Mouse (Mus musculus) ovary, postnatal 36 days (tissue): ENCODE data around the gene Rsl24d1.
"Not testable (repeated sequence)": the region's sequence is repeated elsewhere in the genome, so short reads cannot be mapped to it uniquely, and the experiment has no call there.

Experiments used
- DNase-seq: peaks from one replicate; pipeline ENCODE4 v3.0.0; 2022; ENCODE audit warnings: low spot score, mixed read lengths

Gene Rsl24d1

DNA sequence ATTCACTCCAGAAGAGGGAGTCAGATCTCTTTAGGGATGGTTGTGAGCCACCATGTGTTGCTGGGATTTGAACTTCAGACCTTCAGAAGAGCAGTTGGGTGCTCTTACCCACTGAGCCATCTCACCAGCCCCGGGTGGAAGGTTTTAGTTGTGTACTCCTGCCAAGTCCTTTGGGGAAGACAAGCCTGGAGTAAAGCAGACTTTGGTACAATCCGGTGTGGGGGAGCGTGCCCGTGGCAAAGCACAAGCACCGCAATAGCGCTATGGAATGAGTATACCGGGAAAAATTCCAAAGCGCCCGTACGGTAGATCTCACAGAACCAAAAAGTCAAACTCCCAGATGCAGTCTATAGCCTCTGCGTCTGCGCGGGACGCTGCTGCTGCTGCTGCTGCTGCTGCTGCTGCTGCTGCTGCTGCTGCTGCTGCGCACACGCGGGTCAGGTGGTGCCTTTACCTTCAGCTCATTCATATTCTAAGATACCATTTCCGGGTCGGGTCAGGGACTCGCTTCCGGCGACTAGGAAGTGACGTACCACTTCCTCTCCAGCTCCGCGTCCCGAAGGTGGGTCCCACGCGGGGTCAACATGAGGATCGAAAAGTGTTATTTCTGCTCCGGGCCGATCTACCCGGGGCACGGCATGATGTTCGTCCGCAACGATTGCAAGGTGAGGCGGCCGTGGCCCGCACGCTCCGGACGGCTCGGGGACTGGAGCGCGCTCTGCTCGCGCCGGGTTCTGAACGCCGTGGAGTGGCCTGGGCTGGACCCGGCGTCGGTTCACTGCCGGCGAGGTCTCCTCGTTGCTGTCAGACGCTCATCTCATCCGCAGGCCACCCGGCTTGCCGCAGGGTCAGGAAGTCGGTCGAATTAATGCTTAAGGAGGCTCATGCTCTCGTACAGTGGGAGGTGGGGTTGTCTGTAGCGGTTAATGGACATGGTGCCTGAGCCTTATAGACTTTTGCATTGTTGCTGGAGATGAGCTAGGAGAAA is at the start of gene Rsl24d1:
Gene Rsl24d1, plus strand, starts transcription at position 508 of the 988 bp plus-strand sequence.
- peak; percentile 76 for DNase-seq

- DNase-seq: no peak
These were observed 49.5 kb upstream of the Rsl24d1 start for GRCm38 (mm10) chr9:73063621-73064290.

DNA sequence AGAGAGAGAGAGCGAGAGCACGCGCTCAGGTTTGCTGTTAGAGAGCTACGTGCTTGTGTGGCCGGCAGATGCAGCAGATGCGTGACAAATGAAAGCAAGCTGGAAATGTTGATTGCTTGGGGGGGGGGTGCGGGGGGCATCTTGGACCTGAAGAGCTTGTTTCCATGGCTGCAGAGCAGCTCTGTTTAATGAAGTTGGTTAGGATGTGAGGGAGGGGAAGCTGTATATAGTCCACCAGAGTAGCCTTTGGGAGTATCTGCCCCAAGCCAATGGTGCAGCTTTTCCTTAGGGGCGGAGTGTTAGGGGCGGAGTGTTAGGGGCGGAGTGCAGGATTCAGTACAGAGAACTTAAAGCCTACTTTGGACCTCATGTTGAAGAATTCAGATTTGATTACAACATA is 46.1 kb upstream of the Rsl24d1 start:
- no peak for DNase-seq

DNA sequence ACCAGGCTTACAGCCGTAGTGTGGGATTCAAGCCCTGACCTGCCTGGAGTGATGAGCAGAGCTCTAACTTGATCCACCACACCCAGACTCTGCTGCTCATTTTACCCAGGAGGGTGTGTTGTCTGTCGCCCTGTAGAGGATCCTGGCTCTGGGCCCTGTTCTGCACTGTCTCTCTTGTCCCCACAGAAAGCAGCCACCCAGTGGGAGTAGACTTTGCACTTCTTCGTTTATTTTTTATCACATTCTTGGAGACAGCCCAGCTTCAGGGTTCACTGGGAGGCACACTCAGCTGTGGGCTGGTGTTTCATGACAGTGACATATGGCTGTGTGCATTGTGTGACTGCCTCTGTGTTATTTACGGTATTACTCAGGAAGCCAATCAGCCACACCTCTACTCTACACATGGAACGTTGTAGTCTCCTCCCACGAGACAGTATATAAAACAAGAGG is 45.0 kb upstream of the Rsl24d1 start:
- DNase-seq: no peak

DNA sequence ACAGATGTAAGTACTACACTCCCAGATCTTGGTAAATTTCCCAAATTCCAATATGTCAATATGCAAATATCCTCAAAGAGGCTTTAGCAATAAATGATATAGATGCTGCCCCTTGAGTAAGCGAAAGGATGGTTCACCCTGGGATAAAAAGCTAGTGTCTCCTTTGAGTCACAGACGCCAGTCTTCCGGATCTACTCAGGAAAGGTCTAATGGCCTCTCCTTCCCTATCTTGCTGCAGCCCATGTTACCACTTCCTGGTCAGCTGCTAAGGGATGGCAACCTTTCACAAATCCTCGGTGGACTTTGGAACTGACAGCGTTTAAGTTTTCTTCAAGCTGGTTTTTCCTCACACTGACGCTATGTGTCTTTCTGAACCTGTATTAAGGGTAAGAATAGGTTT is 44.5 kb upstream of the Rsl24d1 start:
- no peak for DNase-seq

DNA sequence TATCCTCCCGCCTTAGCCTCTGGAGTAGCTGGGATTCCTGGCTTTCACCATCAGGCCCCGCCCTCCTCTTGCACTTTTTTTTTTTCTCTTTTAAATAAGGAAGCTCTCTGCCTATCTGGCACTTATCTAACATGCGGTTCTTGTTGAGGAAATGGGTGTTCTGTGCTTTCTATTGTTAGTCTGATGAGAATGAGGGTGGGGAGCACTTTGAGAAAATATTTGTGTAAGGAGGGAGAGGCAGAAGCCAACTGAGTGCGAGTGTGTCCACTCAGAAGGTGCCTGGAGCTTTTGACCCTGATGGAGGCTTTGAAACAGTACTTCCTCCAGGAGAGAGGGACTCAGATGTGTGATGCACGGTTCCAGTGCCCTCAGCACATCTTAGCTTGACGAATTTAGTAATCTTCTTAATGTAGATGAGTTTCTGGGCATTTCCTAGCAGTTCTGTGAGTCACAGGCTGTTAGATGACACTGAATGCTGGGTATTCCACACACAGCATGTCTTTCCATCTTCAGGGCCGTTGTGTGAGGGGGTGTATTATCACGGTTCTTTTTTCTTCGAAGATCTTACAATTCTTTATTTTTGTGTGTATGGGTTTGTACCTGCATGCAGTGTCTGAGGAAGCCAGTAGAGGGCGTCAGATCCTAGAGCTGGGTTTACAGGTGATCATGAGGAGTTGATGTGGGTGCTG is 42.1 kb upstream of the Rsl24d1 start:
- DNase-seq: no peak

- DNase-seq: no peak
These were observed 40.8 kb upstream of the Rsl24d1 start for GRCm38 (mm10) chr9:73072426-73072825.

GRCm38 (mm10) chr9:73073169-73073568 is 40.1 kb upstream of the Rsl24d1 start:
- DNase-seq: no peak

DNA sequence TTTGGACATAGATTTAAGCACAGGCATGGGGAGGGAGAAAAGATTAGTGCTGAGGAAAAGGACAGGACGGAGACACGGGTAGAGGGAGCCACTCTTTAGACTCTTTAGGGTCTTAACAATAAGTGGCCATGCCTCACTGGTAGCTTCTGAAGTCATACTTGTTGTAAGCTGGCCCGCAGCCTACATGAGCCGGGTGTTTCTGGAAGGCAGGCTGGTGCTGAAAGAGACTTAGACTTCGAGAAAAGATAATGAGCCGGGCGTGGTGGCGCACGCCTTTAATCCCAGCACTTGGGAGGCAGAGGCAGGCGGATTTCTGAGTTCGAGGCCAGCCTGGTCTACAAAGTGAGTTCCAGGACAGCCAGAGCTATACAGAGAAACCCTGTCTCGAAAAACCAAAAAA is 33.9 kb upstream of the Rsl24d1 start:
- DNase-seq: not testable (repeated sequence)

DNA sequence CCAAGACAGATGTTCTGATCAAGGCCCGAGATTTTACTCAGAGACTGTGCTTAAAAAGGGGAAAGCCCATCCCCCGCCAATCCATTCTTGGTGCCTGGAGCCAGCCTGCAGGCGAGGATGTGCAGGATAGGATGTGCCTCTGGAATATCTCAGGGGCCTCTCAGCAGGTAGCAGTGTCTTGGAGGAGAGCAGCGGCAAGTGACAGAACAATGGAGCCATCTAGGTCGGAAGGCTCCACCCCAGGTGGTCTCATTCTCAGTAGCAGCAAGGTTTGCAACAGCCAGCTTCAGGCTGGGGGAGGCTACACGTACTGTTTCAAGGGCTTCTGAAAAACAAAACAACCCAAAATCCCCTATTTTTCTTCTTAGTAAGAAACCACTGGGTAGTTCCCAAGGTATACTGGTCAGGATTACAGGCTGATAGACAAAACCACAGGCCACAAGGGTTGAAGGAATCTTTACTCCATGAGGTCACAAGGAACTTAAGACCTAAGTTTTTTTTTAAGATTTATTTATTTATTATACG is 33.4 kb upstream of the Rsl24d1 start:
- no peak for DNase-seq

GRCm38 (mm10) chr9:73082291-73083000 is 30.8 kb upstream of the Rsl24d1 start:
- DNase-seq: no peak

- no peak for DNase-seq
These were observed 29.3 kb upstream of the Rsl24d1 start for GRCm38 (mm10) chr9:73083956-73084355.

DNA sequence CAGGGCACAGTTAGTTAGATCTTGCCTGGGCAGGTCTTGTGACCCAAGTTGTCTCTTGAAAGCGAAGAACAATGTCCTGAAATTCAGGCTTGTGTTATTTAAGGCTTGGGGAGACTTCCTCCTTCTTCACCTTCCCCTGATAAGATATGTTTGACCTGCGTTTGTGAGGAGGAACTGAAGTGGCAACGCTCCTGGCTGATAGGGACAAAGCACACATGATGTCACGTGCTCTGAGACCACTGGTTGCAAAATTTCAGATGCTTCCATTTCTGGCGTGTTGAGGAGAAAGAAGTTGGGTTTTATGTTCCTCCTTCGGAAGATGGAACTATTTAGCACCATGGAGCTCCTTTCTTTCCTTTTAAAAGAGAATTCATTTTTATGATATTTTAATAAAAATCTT is 27.4 kb upstream of the Rsl24d1 start:
- DNase-seq: no peak

GRCm38 (mm10) chr9:73087121-73087520 is 26.1 kb upstream of the Rsl24d1 start:
- no peak for DNase-seq

DNA sequence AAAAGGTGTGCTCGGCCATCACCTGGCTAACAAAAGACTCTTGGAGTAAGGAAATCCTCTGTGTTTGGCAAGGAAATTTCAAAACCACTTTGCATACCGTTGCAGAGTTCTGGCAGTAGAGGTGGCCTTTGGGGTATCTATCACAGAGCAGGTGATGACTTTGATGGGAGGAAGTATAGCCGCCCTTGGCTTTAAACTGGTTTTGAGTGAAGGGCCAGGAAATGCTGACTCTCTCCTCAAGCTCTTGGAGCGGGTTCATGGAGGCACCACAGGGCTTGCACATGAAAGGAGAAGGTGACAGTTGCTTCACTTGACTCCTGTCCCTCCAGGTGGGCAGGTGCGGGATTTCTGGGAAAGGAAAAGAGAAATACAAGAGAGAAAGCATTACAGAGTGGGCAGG is 25.6 kb upstream of the Rsl24d1 start:
- no peak for DNase-seq

GRCm38 (mm10) chr9:73089222-73089920 is 23.9 kb upstream of the Rsl24d1 start:
- DNase-seq: no peak

DNA sequence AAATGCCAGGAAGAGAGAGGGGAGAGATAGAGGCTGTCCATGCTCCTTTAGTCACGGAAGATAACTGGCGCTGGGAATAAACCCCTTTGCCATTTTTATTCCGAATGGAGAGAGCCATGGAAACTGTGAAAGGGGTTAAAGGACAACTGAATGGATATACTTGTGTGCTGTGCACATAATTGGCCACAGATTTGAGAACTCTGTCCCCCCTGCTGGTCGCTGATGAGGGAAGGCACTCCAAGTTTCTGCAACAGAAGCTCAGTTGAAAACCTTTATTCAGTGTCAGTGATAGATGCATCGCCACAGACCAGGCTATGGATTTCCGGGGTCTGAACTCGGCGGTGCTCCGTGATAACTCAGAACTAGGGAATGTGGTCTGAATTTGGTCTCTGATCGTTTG is 23.1 kb upstream of the Rsl24d1 start:
- DNase-seq: no peak

GRCm38 (mm10) chr9:73091747-73092146 is 21.5 kb upstream of the Rsl24d1 start:
- DNase-seq: no peak

DNA sequence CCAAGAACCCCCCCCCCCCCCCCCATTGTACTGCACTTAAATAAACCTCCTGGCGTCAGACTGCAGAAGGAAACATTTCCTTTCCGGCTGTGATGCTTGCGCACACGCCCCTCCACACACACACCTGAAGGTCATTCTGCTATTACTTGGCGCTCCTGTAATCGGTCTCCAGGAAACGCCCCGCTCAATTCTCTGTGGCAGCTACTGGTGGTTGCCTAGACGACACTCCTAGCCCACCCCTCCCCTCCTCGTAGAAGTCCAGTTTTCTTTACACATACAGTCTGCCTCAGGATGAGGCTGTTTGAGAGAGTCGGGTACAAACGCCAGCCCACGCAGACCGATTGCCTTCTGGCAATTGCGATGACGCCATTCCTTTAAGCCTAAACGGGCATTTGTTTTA is 18.6 kb upstream of the Rsl24d1 start:
- DNase-seq: no peak

DNA sequence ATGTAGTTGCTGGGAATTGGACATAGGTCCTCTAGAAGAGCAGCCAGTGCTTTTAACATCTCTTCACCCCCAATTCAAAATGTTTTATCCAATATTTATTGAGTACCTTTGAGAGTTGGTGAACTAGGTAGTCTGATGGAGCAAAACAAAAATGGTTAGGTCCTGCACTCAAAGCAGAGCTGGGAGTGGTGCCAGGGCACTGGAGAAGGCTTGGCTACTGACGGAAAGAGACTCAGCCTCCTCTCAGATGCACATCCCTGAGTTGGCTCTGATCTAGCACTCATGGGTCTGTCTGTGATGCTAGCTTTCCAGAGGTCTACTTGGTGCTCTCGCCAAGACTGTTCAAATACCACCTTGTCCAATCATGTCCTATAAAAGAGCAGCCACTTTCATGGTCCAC is 15.3 kb upstream of the Rsl24d1 start:
- DNase-seq: no peak

GRCm38 (mm10) chr9:73101536-73101935 is 11.7 kb upstream of the Rsl24d1 start, which contains the start of gene Khdc3:
TSS of gene Khdc3 (plus strand) at chr9:73101836.
- no peak for DNase-seq
